Mouse (Mus musculus): ENCODE data around the gene Btbd35f6.
"Not testable (repeated sequence)": the region's sequence is repeated elsewhere in the genome, so short reads cannot be mapped to it uniquely, and the experiment has no call there.

The Btbd35f6 gene

DNA sequence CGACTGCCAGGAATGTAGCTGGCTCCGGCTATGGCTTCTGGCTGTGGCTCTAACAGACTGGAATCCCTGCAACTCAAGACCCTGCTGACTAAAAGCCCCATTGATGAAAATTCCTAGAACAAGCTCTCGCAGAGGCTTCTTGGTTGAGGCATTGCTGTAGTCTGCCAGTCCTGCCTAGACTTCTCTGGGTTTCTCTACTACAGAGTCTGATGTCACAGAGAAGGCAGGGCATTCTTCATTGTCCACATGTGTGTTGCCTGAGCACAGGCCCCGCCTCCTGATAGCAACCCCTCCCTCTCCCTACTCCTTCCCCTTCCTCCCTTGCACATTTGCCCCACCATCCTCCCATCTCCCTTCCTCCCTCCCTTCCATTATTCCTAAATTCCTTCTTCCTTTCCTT is at the start of gene Btbd35f6:
Gene Btbd35f6, minus strand, starts transcription at position 101 of the 400 bp plus-strand sequence.
- not testable (repeated sequence) for DNase-seq (ENCODE audit: low spot score)

DNA sequence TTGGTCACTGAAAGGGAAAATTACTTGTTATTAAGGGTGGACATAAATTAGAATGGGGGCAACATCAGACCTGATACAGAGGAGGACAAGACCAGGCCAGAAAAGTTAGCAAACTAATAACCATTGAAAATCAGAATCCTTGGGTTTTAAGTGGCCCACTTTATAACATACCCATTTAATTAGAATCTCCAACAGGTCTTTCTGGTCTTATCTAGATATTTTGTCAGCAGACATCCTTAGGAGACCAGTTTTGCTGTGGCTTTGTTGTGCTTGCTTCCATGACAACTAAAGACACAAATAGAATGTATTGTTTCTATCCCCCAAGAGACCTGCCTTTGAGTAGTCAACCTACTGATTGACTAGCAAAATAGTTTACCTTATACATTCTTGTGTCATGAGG is 30.4 kb upstream of the Btbd35f6 start, which contains the start of gene Gm21870:
Gene Gm21870, minus strand, starts transcription at position 101 of the 400 bp plus-strand sequence.
- not testable (repeated sequence) for DNase-seq (ENCODE audit: low spot score)

DNA sequence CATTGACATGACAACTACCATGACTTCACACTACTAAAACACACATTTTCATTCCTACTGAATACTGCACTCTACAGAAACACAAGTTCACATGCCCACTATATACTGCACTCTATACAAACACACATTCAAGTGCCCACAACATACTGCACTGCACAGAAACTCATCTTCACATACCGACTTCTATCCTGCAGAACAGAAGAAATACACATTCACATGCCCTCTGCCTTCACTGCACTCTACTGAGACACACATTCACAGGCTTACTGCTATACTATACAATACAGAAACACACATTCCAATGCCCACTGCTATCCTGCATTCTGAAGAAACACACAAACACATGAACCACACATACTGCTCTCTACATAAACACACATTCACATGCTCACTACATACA is 26.1 kb downstream of the Btbd35f6 start:
- not testable (repeated sequence) for DNase-seq (ENCODE audit: low spot score)

DNA sequence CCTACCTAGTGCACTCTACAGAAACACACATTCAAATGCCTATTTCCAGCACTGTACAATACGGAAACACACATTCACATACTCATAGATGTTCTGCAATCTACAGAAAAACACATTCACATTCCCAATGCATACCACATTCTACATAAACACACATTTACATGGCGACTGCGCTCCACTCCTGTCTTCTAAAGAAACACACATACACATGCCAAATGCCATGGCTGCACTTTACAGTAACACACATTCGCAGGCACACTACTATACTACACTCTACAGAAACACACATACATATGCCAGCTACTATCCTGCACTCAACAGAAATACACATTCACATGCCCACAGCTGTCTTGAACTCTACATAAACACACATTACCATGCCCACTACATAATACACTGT is 28.1 kb downstream of the Btbd35f6 start:
- DNase-seq (ENCODE audit: low spot score) = not testable (repeated sequence)

DNA sequence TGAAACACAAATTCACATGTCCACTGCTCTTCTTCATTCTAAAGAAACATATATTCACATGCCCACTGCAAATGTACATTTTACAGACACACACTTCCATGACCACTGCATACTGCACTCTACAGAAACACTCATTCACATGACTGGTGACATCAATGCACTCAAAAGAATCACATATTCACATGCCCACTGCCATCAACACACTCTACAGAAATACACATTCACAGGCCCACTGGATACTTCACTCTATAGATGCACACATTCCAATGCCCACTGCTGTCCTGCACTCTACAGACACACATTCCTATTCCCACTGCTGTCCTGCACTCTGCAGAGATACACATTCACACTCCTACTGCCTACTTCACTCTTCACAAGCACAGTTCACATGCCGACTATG is 30.0 kb downstream of the Btbd35f6 start:
- DNase-seq (ENCODE audit: low spot score) = not testable (repeated sequence)

DNA sequence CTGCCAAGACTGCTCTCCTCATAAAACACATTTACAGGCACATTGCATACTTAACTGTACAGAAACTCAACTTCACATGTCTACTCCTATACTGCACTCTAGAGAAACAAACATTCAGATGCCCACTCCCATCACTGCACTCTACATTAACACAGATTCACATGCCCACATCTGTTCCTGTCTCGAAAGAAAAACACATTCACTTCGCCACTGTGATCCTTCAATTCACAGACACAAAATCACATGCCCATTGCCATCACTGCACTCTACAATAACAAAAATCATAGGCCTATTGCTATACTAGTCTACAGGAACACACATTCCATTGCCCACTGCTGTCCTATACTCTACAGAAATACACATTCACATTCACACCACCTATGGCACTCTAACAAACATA is 30.9 kb downstream of the Btbd35f6 start:
- DNase-seq (ENCODE audit: low spot score) = not testable (repeated sequence)
